Mouse (Mus musculus): ENCODE data around the gene Cdkn3.

Gene Cdkn3

DNA sequence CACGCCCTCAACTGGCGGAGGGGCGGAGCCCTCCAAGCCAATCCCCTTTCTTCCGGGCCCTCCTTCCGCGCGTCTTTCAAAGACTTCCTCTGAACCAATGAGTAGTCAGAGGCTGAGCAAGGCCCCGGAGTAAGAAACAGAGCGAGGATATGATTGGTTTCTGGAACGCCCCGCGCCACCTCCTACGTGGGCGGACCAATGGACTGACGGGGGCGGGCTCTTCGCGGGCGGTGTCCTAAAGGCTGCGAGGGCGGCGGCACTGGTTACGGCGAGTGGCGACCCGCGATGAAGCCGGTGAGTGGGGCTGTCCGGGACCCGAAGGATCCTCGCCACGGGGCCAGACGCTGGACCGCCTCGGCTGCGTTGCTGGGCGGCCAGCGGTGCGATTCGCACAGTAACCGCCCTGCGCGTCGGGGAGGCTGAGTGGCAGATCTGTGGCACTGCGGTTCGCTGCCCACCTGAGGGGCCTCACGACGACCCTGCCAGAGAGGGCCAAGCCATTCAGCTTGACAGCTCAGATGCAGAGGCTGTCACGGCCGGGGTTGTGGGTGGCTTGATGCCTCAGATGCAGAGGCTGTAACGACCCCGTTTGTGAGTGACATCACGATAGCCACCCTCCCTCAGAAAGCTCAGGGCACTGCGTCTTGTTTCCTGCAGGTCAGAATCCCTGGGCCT lies at the start of gene Cdkn3:
Gene Cdkn3 (plus strand): TSS at position 187 of the 675 bp plus-strand sequence.
- TF ChIP-seq GATA4 (IDR thresholded peaks at IDR 0.05; ENCODE audit: insufficient replicate concordance, low read length), result no peak

DNA sequence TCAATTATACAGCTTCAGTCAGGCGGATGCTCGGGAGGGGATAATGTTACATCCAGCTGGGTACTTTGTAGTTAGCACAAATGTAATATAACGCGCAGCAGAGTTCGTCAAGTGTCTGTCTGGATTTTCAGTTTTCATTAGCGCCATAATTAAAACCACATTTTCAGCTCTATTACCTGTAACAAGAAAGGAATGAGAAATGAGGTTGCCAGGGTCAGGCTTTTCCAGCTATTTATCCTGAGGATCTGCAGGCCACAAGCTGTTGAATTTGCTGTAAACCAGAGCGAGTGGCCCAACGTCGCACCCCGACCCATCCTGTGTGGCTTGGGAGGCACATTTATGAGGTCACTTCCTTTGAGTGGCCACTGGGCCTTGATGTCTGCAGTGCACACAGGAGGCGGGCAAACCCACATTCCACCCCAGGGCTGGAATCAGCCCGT lies 41.8 kb upstream of the Cdkn3 start:
- no peak for TF ChIP-seq GATA4 (IDR thresholded peaks at IDR 0.05; ENCODE audit: insufficient replicate concordance, low read length)

DNA sequence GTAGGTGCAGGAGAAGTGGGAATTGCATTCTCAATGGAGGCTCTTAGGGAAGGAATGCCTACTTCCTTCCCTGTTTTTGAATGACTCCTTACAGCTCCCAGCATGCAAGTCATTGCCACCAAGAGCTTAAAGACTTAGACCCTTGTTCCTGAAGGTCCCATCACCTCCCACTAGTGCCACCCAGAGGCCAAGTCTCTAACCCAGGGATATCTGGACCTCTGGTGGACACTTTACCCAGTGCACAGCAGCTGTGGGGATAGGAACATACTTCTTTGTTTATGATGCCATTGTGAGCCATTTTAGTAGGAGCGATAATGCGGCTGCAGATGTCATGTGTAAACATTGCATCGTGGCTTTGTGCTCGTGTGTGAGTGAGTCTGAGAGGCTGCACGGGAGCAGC lies 38.3 kb upstream of the Cdkn3 start:
- no peak for TF ChIP-seq GATA4 (IDR thresholded peaks at IDR 0.05; ENCODE audit: insufficient replicate concordance, low read length)

DNA sequence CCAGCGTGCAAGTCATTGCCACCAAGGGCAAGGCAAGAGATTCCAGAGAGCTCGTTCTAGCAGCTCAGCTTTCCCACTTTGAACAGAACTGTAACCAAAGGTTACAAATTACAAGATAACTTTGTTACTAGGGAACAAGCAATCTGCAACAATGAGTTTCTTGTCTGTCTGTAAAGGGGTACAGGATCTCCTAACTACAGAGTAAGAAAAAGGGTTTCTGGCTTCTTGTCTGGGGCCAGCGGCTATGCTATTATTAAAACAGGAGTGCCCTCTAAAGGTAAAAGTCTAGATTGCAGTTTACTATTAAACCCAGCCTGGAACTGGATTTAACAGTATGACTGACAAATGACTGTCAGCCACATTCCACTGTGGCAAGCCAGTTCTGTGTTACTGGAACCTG lies 36.5 kb upstream of the Cdkn3 start:
- no peak for TF ChIP-seq GATA4 (IDR thresholded peaks at IDR 0.05; ENCODE audit: insufficient replicate concordance, low read length)

DNA sequence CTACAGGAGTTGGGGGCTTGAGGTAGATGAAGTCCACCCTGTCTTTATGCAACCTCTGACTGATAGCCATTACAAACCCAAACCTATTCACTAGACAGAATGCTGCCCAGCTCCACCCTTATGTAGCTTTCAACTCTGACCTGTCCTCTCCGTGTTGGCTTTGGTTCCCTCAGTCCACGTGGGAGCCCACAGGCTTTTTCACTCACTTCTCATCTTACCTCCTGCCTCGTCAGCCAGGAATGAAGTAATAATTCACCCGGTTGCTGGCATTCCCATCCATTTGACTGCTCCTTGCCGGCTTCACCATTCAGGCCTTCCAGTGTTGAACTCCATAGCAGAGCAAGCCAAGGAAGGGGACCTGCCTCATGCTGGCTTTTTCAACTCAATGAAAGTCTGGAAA lies 35.4 kb upstream of the Cdkn3 start:
- no peak for TF ChIP-seq GATA4 (IDR thresholded peaks at IDR 0.05; ENCODE audit: insufficient replicate concordance, low read length)

DNA sequence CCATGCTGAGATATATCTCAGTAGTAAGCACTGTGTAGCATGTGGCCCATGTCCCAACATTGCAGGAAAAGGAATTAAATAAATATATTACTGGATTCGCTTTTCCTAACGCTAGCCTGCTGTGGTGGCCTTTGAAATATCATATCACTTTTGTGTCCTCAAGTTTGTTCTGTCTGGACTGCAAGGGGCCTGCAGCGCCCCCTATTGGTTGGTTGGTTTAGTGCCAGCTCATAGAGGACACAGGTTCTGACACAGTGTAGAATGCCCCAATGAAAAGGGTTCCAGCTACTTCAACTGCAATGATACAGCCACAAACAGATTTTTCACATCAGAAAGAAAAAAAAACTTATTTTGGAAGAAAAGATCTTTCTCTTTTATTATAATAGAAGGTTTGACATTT lies 34.6 kb upstream of the Cdkn3 start:
- TF ChIP-seq GATA4 (IDR thresholded peaks at IDR 0.05; ENCODE audit: insufficient replicate concordance, low read length), result no peak

DNA sequence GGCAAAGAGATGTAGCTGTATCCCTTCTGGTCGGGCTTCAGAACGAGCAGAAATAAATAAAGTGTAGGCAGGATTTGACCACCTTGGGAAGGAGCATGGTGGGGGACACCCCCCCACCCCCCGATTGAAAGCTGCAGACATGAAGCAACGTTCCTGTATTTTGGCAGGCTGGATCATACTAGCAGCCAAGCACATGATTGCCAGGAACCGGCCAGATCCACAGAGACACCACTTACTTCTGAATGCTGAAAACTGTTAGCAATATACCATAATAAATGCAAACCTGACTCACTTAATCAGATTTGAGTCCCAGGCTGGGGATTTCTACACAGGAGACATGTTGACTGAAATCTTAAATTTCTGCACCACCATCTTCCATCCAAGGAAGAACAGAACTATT lies 26.1 kb upstream of the Cdkn3 start:
- TF ChIP-seq GATA4 (IDR thresholded peaks at IDR 0.05; ENCODE audit: insufficient replicate concordance, low read length), result no peak

DNA sequence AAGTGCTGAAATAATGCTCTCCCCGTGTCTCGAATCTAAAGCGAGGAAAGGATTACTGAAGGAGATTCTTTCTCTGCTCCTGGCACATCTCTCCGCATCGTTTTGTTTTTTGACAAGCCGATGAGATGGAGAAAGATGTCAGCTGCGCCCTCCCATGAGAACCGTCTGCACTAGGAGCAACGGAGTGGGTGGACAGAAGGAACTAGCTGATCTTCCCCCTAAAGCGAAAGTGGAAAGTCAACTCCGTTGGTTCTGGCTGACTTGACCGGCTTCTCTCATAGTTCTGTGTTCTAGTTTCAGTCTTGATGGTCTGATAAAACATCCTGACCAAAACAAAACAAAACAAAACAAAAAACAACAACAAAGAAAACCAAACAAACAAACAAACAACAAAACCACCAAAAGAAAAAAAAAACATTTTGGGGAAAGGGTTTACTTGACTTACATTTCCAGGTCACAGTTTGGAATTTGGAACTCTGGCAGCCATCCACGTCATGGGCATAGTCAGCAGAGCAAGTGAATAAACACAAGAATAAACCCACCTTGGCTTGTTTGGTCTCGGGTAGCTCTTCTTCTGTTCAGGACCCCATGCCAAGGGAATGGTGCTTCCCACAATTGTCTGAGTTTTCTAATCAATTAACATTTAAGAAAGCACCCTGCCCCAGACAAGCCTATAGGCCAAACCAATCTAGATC lies 25.4 kb upstream of the Cdkn3 start:
- no peak for TF ChIP-seq GATA4 (IDR thresholded peaks at IDR 0.05; ENCODE audit: insufficient replicate concordance, low read length)

DNA sequence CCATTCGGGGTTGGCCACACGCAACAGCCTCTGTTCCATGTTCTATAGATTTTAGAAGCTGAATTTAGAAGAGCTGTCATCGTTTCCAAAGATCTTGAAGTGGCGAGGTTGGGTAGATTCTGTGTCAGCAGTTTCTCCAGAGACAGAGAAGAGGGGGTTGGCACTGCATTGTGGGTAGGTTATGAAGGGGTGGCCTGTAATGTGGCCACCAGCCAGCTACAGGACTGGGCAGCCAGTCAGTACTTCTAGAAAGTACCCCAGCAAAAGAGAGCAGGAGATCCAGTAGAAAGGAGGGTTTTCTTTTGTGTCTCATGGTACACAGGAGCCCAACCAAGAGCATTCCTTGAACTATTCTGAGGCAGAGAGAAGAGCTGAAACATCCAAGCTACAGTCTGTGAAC lies 24.0 kb upstream of the Cdkn3 start:
- no peak for TF ChIP-seq GATA4 (IDR thresholded peaks at IDR 0.05; ENCODE audit: insufficient replicate concordance, low read length)

DNA sequence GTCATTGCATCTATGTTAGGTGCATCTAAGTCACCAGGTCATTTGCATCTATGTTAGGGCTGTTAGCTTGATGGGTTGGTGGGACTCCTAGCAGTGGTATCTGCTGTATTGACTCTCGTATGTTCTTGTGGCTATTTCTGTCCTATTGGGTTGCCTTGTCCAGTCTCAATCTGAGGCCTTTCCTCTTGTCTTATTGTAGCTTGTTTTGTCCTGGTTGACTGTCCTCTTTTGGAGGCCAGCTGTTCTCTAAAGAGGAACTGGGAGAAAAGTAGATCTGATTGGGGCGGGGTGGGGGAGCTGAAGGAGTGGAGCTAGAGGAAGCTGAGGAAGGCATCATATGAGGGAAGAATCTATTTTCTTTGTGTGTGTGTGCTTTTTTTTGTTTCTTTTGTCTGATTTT lies 17.7 kb upstream of the Cdkn3 start:
- no peak for TF ChIP-seq GATA4 (IDR thresholded peaks at IDR 0.05; ENCODE audit: insufficient replicate concordance, low read length)

DNA sequence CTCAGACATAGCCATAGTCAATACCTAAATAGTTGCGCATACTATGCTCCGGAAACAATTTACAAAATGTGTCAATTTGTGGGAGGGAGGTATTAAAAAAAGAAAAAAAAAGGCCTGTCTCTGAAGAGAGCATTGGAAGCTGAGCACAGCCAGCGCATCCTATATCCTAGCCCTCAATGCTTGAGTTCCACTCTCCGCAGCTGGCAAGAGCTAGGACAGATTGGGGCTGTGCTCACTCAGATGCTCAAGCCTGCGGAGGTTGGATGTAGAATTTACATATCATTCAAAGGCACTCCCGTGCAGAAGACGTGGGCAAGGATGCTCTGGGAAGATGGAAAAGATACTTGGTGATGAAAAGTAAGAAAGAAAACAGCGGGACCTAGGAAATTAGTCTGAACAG lies 14.9 kb upstream of the Cdkn3 start:
- no peak for TF ChIP-seq GATA4 (IDR thresholded peaks at IDR 0.05; ENCODE audit: insufficient replicate concordance, low read length)

DNA sequence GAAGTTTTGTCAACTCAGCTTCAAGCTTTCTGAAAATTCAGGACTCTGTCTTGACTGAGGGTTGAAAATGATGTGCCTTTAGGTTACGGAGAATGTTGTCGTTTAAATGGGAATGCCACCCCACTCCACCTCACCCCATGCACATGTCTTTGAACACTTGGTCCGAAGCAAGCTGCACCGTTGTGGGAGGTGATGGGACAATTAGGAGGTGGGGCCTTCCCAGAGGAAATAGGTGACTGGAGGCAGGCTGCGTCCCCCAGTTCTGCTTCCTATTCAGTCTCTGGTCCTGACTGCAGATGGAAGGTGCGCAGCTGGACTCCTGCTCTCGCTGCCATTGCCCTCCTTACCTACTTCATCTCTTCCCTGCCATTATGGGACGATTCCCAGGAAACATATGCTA lies 4.5 kb upstream of the Cdkn3 start:
- TF ChIP-seq GATA4 (IDR thresholded peaks at IDR 0.05; ENCODE audit: insufficient replicate concordance, low read length), result no peak

DNA sequence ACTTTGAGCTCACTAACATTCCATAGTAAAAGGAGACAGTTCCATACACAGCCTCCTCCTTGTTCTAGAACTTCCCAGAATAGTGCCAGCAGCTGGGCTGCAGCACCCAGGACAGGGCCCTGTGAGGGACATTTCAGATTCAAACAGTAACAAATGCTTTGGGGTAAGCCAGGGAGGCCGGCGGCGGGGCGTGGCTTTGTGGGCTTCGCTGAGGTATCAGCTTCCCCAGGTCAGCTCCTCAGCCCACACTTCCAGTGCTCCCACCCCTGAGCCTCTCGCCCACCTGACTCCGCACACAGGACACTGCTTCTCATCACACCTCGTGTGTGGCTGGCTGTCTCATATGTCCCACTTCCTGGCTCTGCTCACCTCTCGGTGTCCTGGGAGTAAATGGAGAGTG lies 2.6 kb upstream of the Cdkn3 start:
- TF ChIP-seq GATA4 (IDR thresholded peaks at IDR 0.05; ENCODE audit: insufficient replicate concordance, low read length), result no peak

DNA sequence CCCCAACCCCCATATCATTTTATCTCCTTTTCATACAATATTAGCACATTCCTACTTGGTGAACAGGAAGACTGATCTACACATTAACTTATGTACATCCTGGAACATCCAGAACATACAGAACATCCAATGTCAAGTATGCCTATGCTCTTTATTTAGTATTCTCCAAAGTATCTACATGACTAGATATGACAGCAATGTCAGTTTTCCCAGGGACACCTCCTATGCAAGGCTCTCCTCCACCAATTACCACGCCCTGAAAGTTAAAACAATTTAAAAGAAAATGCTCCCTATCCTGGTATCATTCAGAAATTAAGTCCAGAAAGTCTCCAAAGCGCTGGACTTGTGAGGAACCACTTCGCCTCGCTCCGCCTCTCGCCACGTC lies 379 bp upstream of the Cdkn3 start:
- TF ChIP-seq GATA4 (IDR thresholded peaks at IDR 0.05; ENCODE audit: insufficient replicate concordance, low read length), result no peak

DNA sequence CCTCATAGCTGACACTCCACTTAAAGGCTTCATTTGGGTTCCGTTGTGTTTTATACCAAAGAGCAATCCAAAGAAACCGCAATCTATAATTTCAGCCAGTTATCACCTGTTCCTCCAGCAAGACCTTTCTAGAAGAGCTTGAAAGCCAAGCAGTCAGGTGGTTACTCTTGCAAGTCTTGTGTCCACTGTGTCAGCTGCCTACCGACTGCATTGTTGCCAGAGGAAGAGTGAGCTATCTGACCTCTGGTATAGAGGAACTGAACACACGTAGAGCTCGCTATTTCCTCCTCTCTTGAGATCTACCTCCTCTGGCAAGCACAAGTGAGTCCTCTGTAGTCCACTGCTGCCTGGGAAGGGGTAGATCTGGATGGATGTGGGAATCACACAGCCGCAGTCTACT lies 845 bp downstream of the Cdkn3 start:
- no peak for TF ChIP-seq GATA4 (IDR thresholded peaks at IDR 0.05; ENCODE audit: insufficient replicate concordance, low read length)

DNA sequence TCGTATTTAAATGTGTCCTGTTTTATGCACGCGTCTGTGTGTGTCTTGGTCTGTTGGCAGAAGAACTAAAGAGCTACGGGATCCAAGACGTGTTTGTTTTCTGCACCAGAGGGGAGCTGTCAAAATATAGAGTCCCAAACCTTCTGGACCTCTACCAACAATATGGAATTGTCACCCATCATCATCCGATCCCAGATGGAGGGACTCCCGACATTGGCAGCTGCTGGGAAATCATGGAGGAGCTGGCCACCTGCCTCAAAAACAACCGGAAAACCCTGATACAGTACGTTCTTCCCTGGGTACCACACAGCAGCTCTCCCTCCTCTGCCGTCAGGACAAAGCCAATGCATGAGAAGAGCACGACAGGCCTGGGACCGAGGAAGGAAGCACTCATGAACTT lies 6.8 kb downstream of the Cdkn3 start:
- no peak for TF ChIP-seq GATA4 (IDR thresholded peaks at IDR 0.05; ENCODE audit: insufficient replicate concordance, low read length)

DNA sequence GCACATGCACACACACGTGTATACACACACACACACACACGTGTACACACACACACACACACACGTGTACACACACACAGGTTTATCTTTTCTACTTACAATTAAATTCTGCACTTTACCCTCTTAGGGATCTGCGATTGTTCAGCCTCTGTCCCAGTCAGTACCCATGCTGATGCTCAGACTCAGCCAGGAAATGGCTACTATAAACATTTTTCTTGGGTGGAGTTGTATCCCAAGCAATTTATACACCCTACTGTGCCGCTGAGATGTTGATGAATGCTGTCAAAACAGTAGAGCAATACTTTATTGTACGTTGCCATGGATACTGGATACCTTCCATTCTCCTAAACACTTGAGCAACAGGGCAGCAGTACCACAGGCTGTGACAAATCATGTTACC lies 9.7 kb downstream of the Cdkn3 start:
- TF ChIP-seq GATA4 (IDR thresholded peaks at IDR 0.05; ENCODE audit: insufficient replicate concordance, low read length), result no peak
